Mouse (Mus musculus): ENCODE measurements around the gene Krt83. TPM values are rescaled to one million over a fixed set of nuclear protein-coding genes. Genes with fewer than 3 reads are reported as not detected.

Krt83 gene
- not detected for polyA plus RNA-seq (2015; fragmentation: Illumina TruSeq; extraction: RNeasy Lipid Tissue Mini Kit (QIAGEN cat#74804); ENCODE audit: insufficient read depth, low read depth, low replicate concordance)

GRCm38 (mm10) chr15:101491431-101491830 is at the start of gene Krt83:
TSS of gene Krt83 (minus strand) at chr15:101491512.

GRCm38 (mm10) chr15:101532720-101533119 is 41.4 kb upstream of the Krt83 start, which contains the start of gene Krt84:
TSS of gene Krt84 (minus strand) at chr15:101532820.

GRCm38 (mm10) chr15:101517161-101517560 is 25.8 kb upstream of the Krt83 start, which contains the start of gene Gm49425:
TSS of gene Gm49425 (minus strand) at chr15:101517261.

GRCm38 (mm10) chr15:101472952-101473528 is 18.3 kb downstream of the Krt83 start, which contains the start of gene Krt86:
TSS of gene Krt86 (plus strand) at chr15:101473478.

GRCm38 (mm10) chr15:101463651-101464050 is 27.7 kb downstream of the Krt83 start, which contains the start of gene Krt81:
TSS of gene Krt81 (minus strand) at chr15:101463751.

GRCm38 (mm10) chr15:101447444-101447843 is 43.9 kb downstream of the Krt83 start, which contains the start of gene Krt88:
TSS of gene Krt88 (plus strand) at chr15:101447744.

GRCm38 (mm10) chr15:101438555-101438954 is 52.8 kb downstream of the Krt83 start, which contains the start of gene Krt87:
TSS of gene Krt87 (minus strand) at chr15:101438804.

Other genes with a start within 250 kb of the Krt83 start
- 23.3 TPM for gene Nr4a1, start 237.2 kb downstream of the Krt83 start, polyA plus RNA-seq (2015; fragmentation: Illumina TruSeq; extraction: RNeasy Lipid Tissue Mini Kit (QIAGEN cat#74804); ENCODE audit: insufficient read depth, low read depth, low replicate concordance)
- gene Atg101, start 207.2 kb downstream of the Krt83 start, polyA plus RNA-seq (2015; fragmentation: Illumina TruSeq; extraction: RNeasy Lipid Tissue Mini Kit (QIAGEN cat#74804); ENCODE audit: insufficient read depth, low read depth, low replicate concordance): 5.2 TPM
- 1.00 TPM for gene 6030408B16Rik, start 198.3 kb downstream of the Krt83 start, polyA plus RNA-seq (2015; fragmentation: Illumina TruSeq; extraction: RNeasy Lipid Tissue Mini Kit (QIAGEN cat#74804); ENCODE audit: insufficient read depth, low read depth, low replicate concordance)
- 1.8 TPM for gene Krt80, start 121.3 kb downstream of the Krt83 start, polyA plus RNA-seq (2015; fragmentation: Illumina TruSeq; extraction: RNeasy Lipid Tissue Mini Kit (QIAGEN cat#74804); ENCODE audit: insufficient read depth, low read depth, low replicate concordance)
- gene Krt7, start 80.5 kb downstream of the Krt83 start, polyA plus RNA-seq (2015; fragmentation: Illumina TruSeq; extraction: RNeasy Lipid Tissue Mini Kit (QIAGEN cat#74804); ENCODE audit: insufficient read depth, low read depth, low replicate concordance): 8.3 TPM
- gene Krt87, start 52.7 kb downstream of the Krt83 start, polyA plus RNA-seq (2015; fragmentation: Illumina TruSeq; extraction: RNeasy Lipid Tissue Mini Kit (QIAGEN cat#74804); ENCODE audit: insufficient read depth, low read depth, low replicate concordance): not detected
- gene Krt88, start 43.8 kb downstream of the Krt83 start, polyA plus RNA-seq (2015; fragmentation: Illumina TruSeq; extraction: RNeasy Lipid Tissue Mini Kit (QIAGEN cat#74804); ENCODE audit: insufficient read depth, low read depth, low replicate concordance): not detected
- not detected for gene Krt81, start 27.8 kb downstream of the Krt83 start, polyA plus RNA-seq (2015; fragmentation: Illumina TruSeq; extraction: RNeasy Lipid Tissue Mini Kit (QIAGEN cat#74804); ENCODE audit: insufficient read depth, low read depth, low replicate concordance)
- not detected for gene Krt86, start 18.0 kb downstream of the Krt83 start, polyA plus RNA-seq (2015; fragmentation: Illumina TruSeq; extraction: RNeasy Lipid Tissue Mini Kit (QIAGEN cat#74804); ENCODE audit: insufficient read depth, low read depth, low replicate concordance)
- gene Gm49425, start 25.7 kb upstream of the Krt83 start, polyA plus RNA-seq (2015; fragmentation: Illumina TruSeq; extraction: RNeasy Lipid Tissue Mini Kit (QIAGEN cat#74804); ENCODE audit: insufficient read depth, low read depth, low replicate concordance): not detected
- not detected for gene Krt84, start 41.3 kb upstream of the Krt83 start, polyA plus RNA-seq (2015; fragmentation: Illumina TruSeq; extraction: RNeasy Lipid Tissue Mini Kit (QIAGEN cat#74804); ENCODE audit: insufficient read depth, low read depth, low replicate concordance)
- gene Krt82, start 59.2 kb upstream of the Krt83 start, polyA plus RNA-seq (2015; fragmentation: Illumina TruSeq; extraction: RNeasy Lipid Tissue Mini Kit (QIAGEN cat#74804); ENCODE audit: insufficient read depth, low read depth, low replicate concordance): not detected
- gene Krt90, start 71.4 kb upstream of the Krt83 start, polyA plus RNA-seq (2015; fragmentation: Illumina TruSeq; extraction: RNeasy Lipid Tissue Mini Kit (QIAGEN cat#74804); ENCODE audit: insufficient read depth, low read depth, low replicate concordance): not detected
- not detected for gene Krt75, start 82.4 kb upstream of the Krt83 start, polyA plus RNA-seq (2015; fragmentation: Illumina TruSeq; extraction: RNeasy Lipid Tissue Mini Kit (QIAGEN cat#74804); ENCODE audit: insufficient read depth, low read depth, low replicate concordance)
- not detected for gene Gm5414, start 136.7 kb upstream of the Krt83 start, polyA plus RNA-seq (2015; fragmentation: Illumina TruSeq; extraction: RNeasy Lipid Tissue Mini Kit (QIAGEN cat#74804); ENCODE audit: insufficient read depth, low read depth, low replicate concordance)
- not detected for gene Gm5478, start 155.9 kb upstream of the Krt83 start, polyA plus RNA-seq (2015; fragmentation: Illumina TruSeq; extraction: RNeasy Lipid Tissue Mini Kit (QIAGEN cat#74804); ENCODE audit: insufficient read depth, low read depth, low replicate concordance)
- not detected for gene Krt6b, start 188.8 kb upstream of the Krt83 start, polyA plus RNA-seq (2015; fragmentation: Illumina TruSeq; extraction: RNeasy Lipid Tissue Mini Kit (QIAGEN cat#74804); ENCODE audit: insufficient read depth, low read depth, low replicate concordance)
- not detected for gene Krt6a, start 202.8 kb upstream of the Krt83 start, polyA plus RNA-seq (2015; fragmentation: Illumina TruSeq; extraction: RNeasy Lipid Tissue Mini Kit (QIAGEN cat#74804); ENCODE audit: insufficient read depth, low read depth, low replicate concordance)
- not detected for gene Krt5, start 221.4 kb upstream of the Krt83 start, polyA plus RNA-seq (2015; fragmentation: Illumina TruSeq; extraction: RNeasy Lipid Tissue Mini Kit (QIAGEN cat#74804); ENCODE audit: insufficient read depth, low read depth, low replicate concordance)

Measured in pancreas, adult 10 weeks (tissue).